25 mouse cellular contexts compared by ENCODE assay signal in the genomic region with DNA sequence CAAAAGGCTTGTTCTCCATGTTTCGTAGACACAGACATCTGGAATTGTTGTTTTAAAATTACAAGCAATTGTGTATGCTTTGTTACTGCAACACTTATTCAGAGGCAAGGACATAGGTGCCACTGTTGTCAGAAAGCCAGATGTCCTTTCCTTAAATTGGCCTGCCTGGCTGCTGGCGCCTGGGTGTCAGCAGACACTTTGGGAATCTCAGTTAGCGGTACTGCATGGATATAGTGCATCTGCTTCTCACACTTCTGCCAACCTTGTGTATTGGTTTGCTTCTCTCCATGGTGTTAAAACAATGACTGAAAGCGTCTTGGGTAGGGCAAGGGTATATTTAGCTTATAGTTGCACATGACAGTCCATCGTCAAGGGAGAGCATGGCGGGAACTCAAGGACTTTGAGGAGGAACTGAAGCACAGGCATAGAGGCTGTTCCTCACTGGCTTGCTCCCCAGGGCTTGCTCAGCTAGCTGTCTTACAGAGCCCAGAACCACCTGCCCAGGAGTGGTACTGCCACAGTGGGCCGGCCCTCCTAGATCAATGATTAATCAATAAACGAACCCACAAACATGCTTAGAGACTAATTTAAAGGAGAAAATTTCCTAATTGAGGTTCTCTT. TPM values are rescaled to one million over a fixed set of nuclear protein-coding genes. Genes with fewer than 3 reads are reported as not detected.
A peak's percentile ranks its signal among the peaks of the same experiment; 100 is the strongest.
DNase-seq lines count a peak whose midpoint lies in the region; ATAC-seq and TF ChIP-seq lines count a peak whose summit lies in the region.
"Had no signal": no experiment of that assay in that cellular context is flagged by ENCODE, and none has a peak within 500 bp of the region (broad histone marks: within the 10 kb centered on the region; RNA-seq: fewer than 3 reads in every experiment).

No protein-coding gene starts in this region.

- no peaks in the 10 kb centered on the region for H3K36me3 ChIP-seq in heart, embryonic 15.5 days
- no peaks in the 10 kb centered on the region for H3K36me3 ChIP-seq in lung, embryonic 14.5 days (ENCODE audit: insufficient read depth)
- no peaks in the 10 kb centered on the region for H3K36me3 ChIP-seq in stomach, postnatal 0 days (ENCODE audit: control insufficient read depth, insufficient read depth, low read length)
- H3K36me3 ChIP-seq in midbrain, postnatal 0 days (ENCODE audit: insufficient read depth, low read length), result no peaks in the 10 kb centered on the region
- H3K36me3 ChIP-seq: hindbrain, embryonic 10.5 days; liver, embryonic 13.5 days had no signal

- TF ChIP-seq CTCF in lung, embryonic 14.5 days (IDR thresholded peaks at IDR 0.05; ENCODE audit: low read depth), result no peak
- TF ChIP-seq CTCF in stomach, postnatal 0 days (IDR thresholded peaks at IDR 0.05; ENCODE audit: low read depth), result no peak
- TF ChIP-seq CTCF in midbrain, postnatal 0 days (IDR thresholded peaks at IDR 0.05), result no peak

- H3K4me2 ChIP-seq in heart, embryonic 15.5 days, result peak overlapping the region; percentile 31; the same call in 1 of the 2 replicates
- no peak overlapping the region for H3K4me2 ChIP-seq in lung, embryonic 14.5 days
- peak overlapping the region; percentile 42; the same call in 1 of the 2 replicates for H3K4me2 ChIP-seq in stomach, postnatal 0 days (replicated peaks; ENCODE audit: low read depth)
- H3K4me2 ChIP-seq in midbrain, postnatal 0 days (ENCODE audit: low read depth, low read length, poor library complexity, severe bottlenecking), result no peak overlapping the region
- H3K4me2 ChIP-seq: forebrain, embryonic 13.5 days; liver, embryonic 13.5 days had no signal

- H3K27me3 ChIP-seq in heart, embryonic 15.5 days, result no peaks in the 10 kb centered on the region
- H3K27me3 ChIP-seq in lung, embryonic 14.5 days (ENCODE audit: insufficient read depth, low read length), result no peaks in the 10 kb centered on the region
- no peaks in the 10 kb centered on the region; the same call in 1 of the 2 replicates for H3K27me3 ChIP-seq in stomach, postnatal 0 days (ENCODE audit: control insufficient read depth, insufficient read depth, low read length)
- no peaks in the 10 kb centered on the region for H3K27me3 ChIP-seq in midbrain, postnatal 0 days (ENCODE audit: insufficient read depth, low read length)
- H3K27me3 ChIP-seq: forebrain, embryonic 13.5 days; liver, embryonic 13.5 days; Patski had no signal

- H3K9me3 ChIP-seq in heart, embryonic 15.5 days (replicated peaks), result no peaks in the 10 kb centered on the region
- H3K9me3 ChIP-seq in lung, embryonic 14.5 days (ENCODE audit: low read depth, low read length), result no peaks in the 10 kb centered on the region
- H3K9me3 ChIP-seq in stomach, postnatal 0 days (ENCODE audit: control insufficient read depth, low read length), result no peaks in the 10 kb centered on the region
- H3K9me3 ChIP-seq in midbrain, postnatal 0 days (ENCODE audit: low read length), result no peaks in the 10 kb centered on the region
- H3K9me3 ChIP-seq: forebrain, embryonic 13.5 days; hindbrain, embryonic 10.5 days; liver, embryonic 13.5 days had no signal

- no peak for TF ChIP-seq EP300 in stomach, postnatal 0 days (optimal IDR thresholded peaks at IDR 0.05)

- WGBS in heart, embryonic 15.5 days, result 65% methylated on average over 8 of the region's 8 CpGs
- 72% methylated on average over 8 of the region's 8 CpGs for WGBS in lung, embryonic 14.5 days
- WGBS in stomach, postnatal 0 days, result 75% methylated on average over 8 of the region's 8 CpGs
- 90% methylated on average over 8 of the region's 8 CpGs for WGBS in midbrain, postnatal 0 days

- no peak overlapping the region for H3K4me3 ChIP-seq in heart, embryonic 15.5 days
- H3K4me3 ChIP-seq in lung, embryonic 14.5 days (ENCODE audit: low read depth, low read length), result no peak overlapping the region
- H3K4me3 ChIP-seq in stomach, postnatal 0 days (ENCODE audit: low read depth, low read length), result no peak overlapping the region
- H3K4me3 ChIP-seq in midbrain, postnatal 0 days (ENCODE audit: low read depth, low read length), result no peak overlapping the region
- H3K4me3 ChIP-seq: forebrain, embryonic 13.5 days; hindbrain, embryonic 10.5 days; liver, embryonic 13.5 days had no signal

- peaks cover 6% of the 10 kb centered on the region; the same call in 1 of the 2 replicates for H3K4me1 ChIP-seq in heart, embryonic 15.5 days (replicated peaks)
- H3K4me1 ChIP-seq in lung, embryonic 14.5 days (ENCODE audit: insufficient read depth), result 0 out of 2 replicates have a peak, but pooled peaks cover 3% of the 10 kb centered on the region
- no peaks in the 10 kb centered on the region for H3K4me1 ChIP-seq in stomach, postnatal 0 days (replicated peaks; ENCODE audit: control insufficient read depth, insufficient read depth)
- H3K4me1 ChIP-seq in midbrain, postnatal 0 days (ENCODE audit: insufficient read depth, low read length), result no peaks in the 10 kb centered on the region
- H3K4me1 ChIP-seq: forebrain, embryonic 13.5 days; hindbrain, embryonic 10.5 days; liver, embryonic 13.5 days had no signal

- no peak for DNase-seq in heart, adult 9 months (ENCODE audit: low spot score in 2 of 2)
- DNase-seq in lung, embryonic 14.5 days, result peak; percentile 69
- DNase-seq in lung, postnatal 10 days, result no peak
- peak; percentile 7 for DNase-seq in lung, postnatal 14 days
- DNase-seq in stomach, postnatal 0 days (ENCODE audit: low spot score), result no peak
- no peak for DNase-seq in frontal cortex, postnatal 25 days (ENCODE audit: low spot score in 2 of 2)
- DNase-seq in midbrain, postnatal 0 days (ENCODE audit: low spot score), result no peak
- DNase-seq: adrenal gland, postnatal 25 days; cerebellum, adult 2 months; gastrocnemius, postnatal 25 days; layer of hippocampus, postnatal 36 days; liver, embryonic 13.5 days; spleen, adult 18-20 months; thymus, postnatal 25 days had no signal

- peak overlapping the region; percentile 52 for H3K27ac ChIP-seq in heart, embryonic 15.5 days
- H3K27ac ChIP-seq in lung, embryonic 14.5 days (ENCODE audit: low read depth), result no peak overlapping the region
- no peak overlapping the region for H3K27ac ChIP-seq in stomach, postnatal 0 days (replicated peaks)
- no peak overlapping the region for H3K27ac ChIP-seq in midbrain, postnatal 0 days (ENCODE audit: low read depth, low read length)
- H3K27ac ChIP-seq: forebrain, embryonic 13.5 days; hindbrain, embryonic 10.5 days; liver, embryonic 13.5 days had no signal

- no peak for ATAC-seq in heart, embryonic 15.5 days (replicated peaks; ENCODE audit: insufficient number of reproducible peaks, insufficient read depth, low FRiP score, low read depth)
- peak; percentile 54; the same call in 1 of the 2 replicates for ATAC-seq in lung, embryonic 14.5 days (ENCODE audit: insufficient read depth)
- ATAC-seq in stomach, postnatal 0 days (ENCODE audit: low FRiP score, low TSS enrichment), result no peak
- ATAC-seq in midbrain, postnatal 0 days (ENCODE audit: low FRiP score), result no peak
- ATAC-seq: forebrain, embryonic 13.5 days; midbrain, embryonic 16.5 days had no signal

- H3K9ac ChIP-seq in heart, embryonic 15.5 days, result no peak overlapping the region
- H3K9ac ChIP-seq in lung, embryonic 14.5 days, result no peak overlapping the region
- no peak overlapping the region for H3K9ac ChIP-seq in stomach, postnatal 0 days (ENCODE audit: low read length)
- no peak overlapping the region for H3K9ac ChIP-seq in midbrain, postnatal 0 days (replicated peaks; ENCODE audit: low read length, poor library complexity, severe bottlenecking)
- H3K9ac ChIP-seq: forebrain, embryonic 13.5 days; liver, embryonic 13.5 days had no signal

RNA-seq across cellular contexts. Expression of a gene that starts 38.5 kb away (rescaled TPM):
- 0.20 and 0.79 TPM in 2 replicates for polyA plus RNA-seq in heart, embryonic 15.5 days (2015; fragmentation: Nextera tagmentation; extraction: Ambion mirVana)
- polyA plus RNA-seq in lung, embryonic 14.5 days (2014; fragmentation: Nextera tagmentation; extraction: Ambion mirVana), result 11.4 and 11.7 TPM in 2 replicates
- polyA plus RNA-seq in stomach, postnatal 0 days (2015; fragmentation: Nextera tagmentation; extraction: Ambion mirVana), result 0.58 and 0.70 TPM in 2 replicates
- not detected in 2 replicates for total RNA-seq in midbrain, postnatal 0 days (2014; rRNA removed)
- polyA plus RNA-seq in midbrain, postnatal 0 days (2015; fragmentation: Nextera tagmentation; extraction: Ambion mirVana), result not detected in 2 replicates
- total RNA-seq: adrenal gland, postnatal 25 days; gastrocnemius, postnatal 25 days; layer of hippocampus, postnatal 36 days; left cerebral cortex, postnatal 36 days; megakaryocyte progenitor cell, adult 5-6 weeks had no signal
- polyA plus RNA-seq: cerebellum, adult 2 months; cortical plate, adult 2 months; forebrain, embryonic 13.5 days; hindbrain, embryonic 10.5 days; kidney, embryonic 14.5 days; large intestine, adult 2 months; liver, embryonic 13.5 days; midbrain, embryonic 16.5 days had no signal

RNA-seq across cellular contexts. Expression of a gene that starts 47.0 kb away (rescaled TPM):
- not detected in 2 replicates for polyA plus RNA-seq in heart, embryonic 15.5 days (2015; fragmentation: Nextera tagmentation; extraction: Ambion mirVana)
- polyA plus RNA-seq in lung, embryonic 14.5 days (2014; fragmentation: Nextera tagmentation; extraction: Ambion mirVana), result 0.18 TPM in 1 of 2 replicates, not detected in the other
- polyA plus RNA-seq in stomach, postnatal 0 days (2015; fragmentation: Nextera tagmentation; extraction: Ambion mirVana), result 0.05 and 0.10 TPM in 2 replicates
- not detected in 2 replicates for total RNA-seq in midbrain, postnatal 0 days (2014; rRNA removed)
- polyA plus RNA-seq in midbrain, postnatal 0 days (2015; fragmentation: Nextera tagmentation; extraction: Ambion mirVana), result 0.20 and 0.39 TPM in 2 replicates
- total RNA-seq: adrenal gland, postnatal 25 days; gastrocnemius, postnatal 25 days; layer of hippocampus, postnatal 36 days; left cerebral cortex, postnatal 36 days; megakaryocyte progenitor cell, adult 5-6 weeks had no signal
- polyA plus RNA-seq: cerebellum, adult 2 months; cortical plate, adult 2 months; forebrain, embryonic 13.5 days; hindbrain, embryonic 10.5 days; kidney, embryonic 14.5 days; large intestine, adult 2 months; liver, embryonic 13.5 days; midbrain, embryonic 16.5 days; neural tube, embryonic 11.5 days; Patski had no signal

RNA-seq across cellular contexts. Expression of a gene that starts 58.2 kb away (rescaled TPM):
- polyA plus RNA-seq in heart, embryonic 15.5 days (2015; fragmentation: Nextera tagmentation; extraction: Ambion mirVana), result 0.94 and 1.0 TPM in 2 replicates
- 0.72 and 1.3 TPM in 2 replicates for polyA plus RNA-seq in lung, embryonic 14.5 days (2014; fragmentation: Nextera tagmentation; extraction: Ambion mirVana)
- polyA plus RNA-seq in stomach, postnatal 0 days (2015; fragmentation: Nextera tagmentation; extraction: Ambion mirVana), result 0.38 and 0.93 TPM in 2 replicates
- total RNA-seq in midbrain, postnatal 0 days (2014; rRNA removed), result not detected in 2 replicates
- 0.56 and 0.78 TPM in 2 replicates for polyA plus RNA-seq in midbrain, postnatal 0 days (2015; fragmentation: Nextera tagmentation; extraction: Ambion mirVana)
- total RNA-seq: left cerebral cortex, postnatal 36 days; megakaryocyte progenitor cell, adult 5-6 weeks had no signal
- polyA plus RNA-seq: forebrain, embryonic 13.5 days; hindbrain, embryonic 10.5 days; midbrain, embryonic 16.5 days; neural tube, embryonic 11.5 days had no signal

Comparison
In these comparisons a context has a peak if more than half of its experiments do, and no peak if none do; other contexts are left out.
1. DNase-seq: peak in lung, embryonic 14.5 days (single experiment) and lung, postnatal 14 days (single experiment); none in heart, adult 9 months (0 of 2), lung, postnatal 10 days (single experiment), stomach, postnatal 0 days (single experiment), frontal cortex, postnatal 25 days (0 of 2) and midbrain, postnatal 0 days (single experiment).
2. H3K4me2 ChIP-seq: peak in heart, embryonic 15.5 days (single experiment) and stomach, postnatal 0 days (single experiment); none in lung, embryonic 14.5 days (single experiment) and midbrain, postnatal 0 days (single experiment).